Mouse (Mus musculus): ENCODE results near the gene Ctnnd1.
"Not testable (repeated sequence)": the region's sequence is repeated elsewhere in the genome, so short reads cannot be mapped to it uniquely, and the experiment has no call there.

Ctnnd1 gene

GRCm38 (mm10) chr2:84650464-84651195 is at the start of gene Ctnnd1:
Gene Ctnnd1 (minus strand): TSS chr2:84650765.
- DNase-seq (ENCODE audit: low spot score in 2 of 2) = peak; percentile 89 to 93

- no peak for DNase-seq (ENCODE audit: low spot score in 2 of 2)
These were observed 44.6 kb upstream of the Ctnnd1 start for GRCm38 (mm10) chr2:84695007-84695695.

GRCm38 (mm10) chr2:84690050-84690449 is 39.5 kb upstream of the Ctnnd1 start:
- no peak for DNase-seq (ENCODE audit: low spot score in 2 of 2)

- DNase-seq (ENCODE audit: low spot score in 2 of 2) = no peak
These were observed 37.7 kb upstream of the Ctnnd1 start for GRCm38 (mm10) chr2:84688080-84688844.

GRCm38 (mm10) chr2:84682605-84683183 is 32.1 kb upstream of the Ctnnd1 start:
- no peak for DNase-seq (ENCODE audit: low spot score in 2 of 2)

- no peak for DNase-seq (ENCODE audit: low spot score in 2 of 2)
These were observed 28.5 kb upstream of the Ctnnd1 start, which contains the start of gene Tmx2 for GRCm38 (mm10) chr2:84679016-84679415. Gene Tmx2 (minus strand): TSS chr2:84679140.

- peak; percentile 90 to 96 for DNase-seq (ENCODE audit: low spot score in 2 of 2)
These were observed 27.7 kb upstream of the Ctnnd1 start, which contains the start of the genes Gm28635 and Med19 for GRCm38 (mm10) chr2:84677968-84678880. Gene Gm28635 (minus strand): TSS chr2:84678041. Gene Med19 (plus strand): TSS chr2:84678402.

- DNase-seq (ENCODE audit: low spot score in 2 of 2) = no peak
These were observed 26.9 kb upstream of the Ctnnd1 start for GRCm38 (mm10) chr2:84677270-84677967.

- DNase-seq (ENCODE audit: low spot score in 2 of 2) = not testable (repeated sequence)
These were observed 21.0 kb upstream of the Ctnnd1 start for GRCm38 (mm10) chr2:84671535-84671934.

- DNase-seq (ENCODE audit: low spot score in 2 of 2) = peak; percentile 88
These were observed 20.0 kb upstream of the Ctnnd1 start, which contains the start of gene Selenoh for GRCm38 (mm10) chr2:84670569-84670933. Gene Selenoh (minus strand): TSS chr2:84670770.

GRCm38 (mm10) chr2:84669828-84670568 is 19.4 kb upstream of the Ctnnd1 start:
- no peak for DNase-seq (ENCODE audit: low spot score in 2 of 2)

- DNase-seq (ENCODE audit: low spot score in 2 of 2) = no peak
These were observed 15.5 kb upstream of the Ctnnd1 start for GRCm38 (mm10) chr2:84666081-84666480.

GRCm38 (mm10) chr2:84662866-84663265 is 12.3 kb upstream of the Ctnnd1 start:
- no peak for DNase-seq (ENCODE audit: low spot score in 2 of 2)

GRCm38 (mm10) chr2:84660253-84660652 is 9.7 kb upstream of the Ctnnd1 start:
- DNase-seq (ENCODE audit: low spot score in 2 of 2) = peak in 1 of 2 experiments; percentile 59

- DNase-seq (ENCODE audit: low spot score in 2 of 2) = no peak
These were observed 8.2 kb upstream of the Ctnnd1 start, which contains the start of gene Btbd18 for GRCm38 (mm10) chr2:84658806-84659205. Gene Btbd18 (plus strand): TSS chr2:84659079.

GRCm38 (mm10) chr2:84655864-84656263 is 5.3 kb upstream of the Ctnnd1 start:
- DNase-seq (ENCODE audit: low spot score in 2 of 2) = no peak

GRCm38 (mm10) chr2:84653354-84653753 is 2.8 kb upstream of the Ctnnd1 start:
- DNase-seq (ENCODE audit: low spot score in 2 of 2) = no peak

GRCm38 (mm10) chr2:84649674-84650073 is 891 bp downstream of the Ctnnd1 start:
- peak in 1 of 2 experiments; percentile 33 for DNase-seq (ENCODE audit: low spot score in 2 of 2)

GRCm38 (mm10) chr2:84648369-84648768 is 2.2 kb downstream of the Ctnnd1 start:
- DNase-seq (ENCODE audit: low spot score in 2 of 2) = no peak

Measured in frontal cortex, postnatal 36 days (tissue).